Mouse (Mus musculus): Measurements from ENCODE around the gene Fam45a.

Gene Fam45a

DNA sequence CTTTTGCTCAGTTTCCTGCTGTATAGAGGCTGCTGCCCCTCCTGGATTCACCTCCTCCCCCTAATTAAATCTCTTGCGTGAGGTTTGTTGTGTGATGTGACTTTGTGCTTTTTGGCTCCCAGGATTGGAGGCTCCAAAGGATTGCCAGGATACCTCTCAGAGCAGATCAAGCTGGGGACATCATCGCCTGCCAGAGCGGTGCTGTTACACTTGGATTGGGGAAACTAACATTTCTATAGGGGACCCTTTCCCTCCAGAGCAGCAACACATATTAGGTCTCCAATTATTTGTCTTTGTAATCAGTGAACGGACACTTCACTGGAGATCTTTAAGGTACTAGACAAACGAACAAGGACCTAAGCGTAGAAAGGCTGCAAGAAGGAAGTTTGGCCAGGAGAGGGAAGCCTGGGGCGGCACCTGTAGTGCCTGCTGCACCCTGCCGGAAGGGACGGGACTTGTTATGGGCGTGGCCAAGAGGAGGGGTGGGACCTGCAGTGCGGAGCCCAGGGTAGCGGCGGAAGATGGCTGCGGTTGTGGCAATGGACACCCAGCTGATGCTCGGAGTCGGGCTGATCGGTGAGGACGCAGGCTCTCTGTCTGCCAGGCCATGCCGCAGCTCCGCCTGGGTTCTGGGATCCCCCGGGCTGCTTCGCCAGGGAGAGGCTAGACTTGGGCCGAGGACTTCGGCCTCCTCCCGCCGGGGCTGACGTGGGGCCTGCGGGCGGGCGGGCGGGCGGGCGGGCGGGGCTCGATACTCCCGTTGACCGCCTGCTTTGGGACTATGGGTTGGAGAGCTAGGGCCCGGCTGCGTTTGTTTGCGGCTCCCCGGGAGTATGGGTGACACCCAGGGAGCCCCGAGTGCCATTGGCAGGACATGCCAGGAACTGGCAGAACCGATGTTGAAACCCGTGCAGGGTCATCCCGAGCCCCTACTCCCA is at the start of gene Fam45a:
TSS of gene Fam45a (plus strand) at position 488 of the 938 bp plus-strand sequence.
- peak; percentile 92 for DNase-seq (ENCODE audit: extremely low spot score)

DNA sequence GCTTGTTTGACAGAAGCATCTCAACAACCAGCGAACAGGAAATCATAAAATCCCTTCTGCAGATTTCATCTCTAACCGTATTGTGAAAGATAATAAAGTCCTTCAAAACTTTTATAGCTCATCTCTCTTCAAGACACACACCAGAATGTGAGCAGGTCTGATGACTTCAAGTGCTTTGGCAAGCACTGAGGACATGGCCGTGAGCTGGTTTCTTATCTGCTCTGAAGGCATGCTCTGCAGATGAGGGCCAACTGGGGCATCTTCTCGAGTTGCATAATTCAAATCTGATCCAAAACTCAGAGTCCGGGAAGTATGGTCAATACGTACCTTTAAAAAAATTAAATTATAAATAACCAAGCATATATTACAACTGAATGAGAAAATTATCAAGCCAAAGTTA is 38.0 kb upstream of the Fam45a start:
- DNase-seq (ENCODE audit: extremely low spot score): no peak

DNA sequence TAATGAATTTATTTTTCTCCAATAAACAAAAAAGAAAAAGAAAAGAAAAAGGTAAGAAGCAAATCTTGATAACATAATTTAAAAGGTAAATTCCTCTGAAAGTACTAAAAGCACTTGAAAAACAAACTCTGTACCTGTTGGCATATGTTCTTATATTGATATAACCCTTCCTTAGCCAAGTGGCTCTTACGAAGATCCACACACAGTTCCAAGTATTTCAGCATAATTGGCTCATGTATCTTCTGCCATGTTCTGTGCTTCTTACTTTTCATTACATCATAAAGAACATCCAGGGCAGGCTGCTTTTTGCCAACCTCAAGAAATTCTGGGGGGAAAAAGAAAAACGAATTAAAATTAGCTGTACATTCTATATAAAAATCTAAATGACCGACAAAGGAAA is 29.4 kb upstream of the Fam45a start:
- no peak for DNase-seq (ENCODE audit: extremely low spot score)

DNA sequence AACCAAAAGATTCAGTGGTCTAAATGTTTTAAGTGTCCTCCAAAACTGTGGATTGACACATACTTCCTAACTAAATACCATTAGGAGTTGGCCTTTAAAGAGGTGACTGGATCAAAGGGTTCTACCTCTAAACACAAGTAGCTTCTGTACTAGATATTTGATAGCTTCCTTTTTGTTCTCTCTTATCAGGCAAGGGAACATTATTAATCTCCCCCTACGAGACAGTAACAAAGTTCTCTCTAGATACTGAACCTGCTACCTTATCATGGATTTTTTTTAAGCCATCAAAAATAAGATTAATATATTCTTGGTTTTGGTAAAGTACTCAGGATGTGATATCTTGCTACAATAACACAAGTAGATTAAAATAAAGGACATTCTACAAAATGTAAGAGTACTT is 26.7 kb upstream of the Fam45a start:
- DNase-seq (ENCODE audit: extremely low spot score): no peak

DNA sequence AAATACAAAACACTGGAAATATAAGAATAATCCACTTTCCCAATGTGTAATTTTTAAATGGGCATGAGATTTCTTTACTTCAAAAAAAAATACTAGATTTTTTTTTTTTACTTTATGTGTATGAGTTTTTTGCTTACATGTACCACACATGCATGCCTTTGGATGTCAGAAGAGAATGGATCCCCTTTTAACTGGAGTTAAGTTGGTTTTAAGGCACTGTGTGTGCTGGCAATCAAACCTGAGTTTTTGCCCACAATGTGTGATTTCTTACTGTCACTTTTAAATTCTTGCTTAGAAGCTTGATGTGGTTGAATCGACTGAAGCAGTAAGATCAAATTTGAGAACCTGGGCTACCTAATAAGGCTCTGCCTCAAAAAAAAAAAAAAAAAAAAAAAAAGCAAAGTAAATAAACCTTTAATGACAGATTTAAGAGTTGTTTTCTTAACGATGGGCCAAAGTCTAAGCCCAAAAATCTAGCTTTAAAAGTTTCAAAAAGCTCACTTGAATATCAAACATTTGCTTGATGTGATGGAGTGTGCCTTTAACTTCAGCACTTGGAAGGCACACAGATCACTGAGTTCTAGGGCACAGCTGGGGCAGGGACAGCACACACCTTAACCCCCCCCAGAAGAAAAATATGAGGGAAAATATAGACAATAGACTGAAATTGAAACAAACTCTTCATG is 23.8 kb upstream of the Fam45a start:
- no peak for DNase-seq (ENCODE audit: extremely low spot score)

DNA sequence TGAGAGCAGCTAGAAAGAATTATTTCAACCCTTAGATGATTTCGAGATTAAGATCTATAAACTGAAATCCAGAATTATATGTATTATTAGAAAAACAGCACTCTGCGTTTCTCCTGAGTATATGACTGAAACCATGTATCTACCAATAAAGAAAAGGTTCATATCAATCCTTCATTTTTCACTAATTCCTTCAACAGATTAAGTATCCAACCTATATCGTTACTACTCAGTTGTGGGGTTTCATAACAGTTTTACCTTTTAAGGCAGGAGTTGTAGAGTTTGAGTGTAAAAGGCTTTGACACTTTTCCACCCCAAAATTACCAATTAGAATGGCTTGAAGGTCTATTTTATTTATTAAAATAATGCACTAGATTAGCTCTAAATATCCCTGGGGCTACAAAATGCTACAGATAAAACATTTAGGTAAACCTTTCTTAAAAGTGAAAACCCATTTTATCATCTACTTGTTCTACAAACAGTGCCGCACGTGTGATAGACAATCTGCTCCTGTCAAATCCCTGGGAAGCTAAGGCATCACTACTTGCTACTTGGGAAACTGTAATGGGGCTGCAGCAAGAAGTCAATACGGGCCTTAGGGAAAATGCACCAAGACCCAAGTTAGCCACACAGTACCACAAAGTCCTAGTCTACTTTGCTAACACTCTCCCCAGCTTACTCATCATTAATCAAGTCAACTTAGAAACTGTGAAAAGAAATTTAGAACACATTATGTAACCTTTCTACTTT is 23.0 kb upstream of the Fam45a start:
- no peak for DNase-seq (ENCODE audit: extremely low spot score)

DNA sequence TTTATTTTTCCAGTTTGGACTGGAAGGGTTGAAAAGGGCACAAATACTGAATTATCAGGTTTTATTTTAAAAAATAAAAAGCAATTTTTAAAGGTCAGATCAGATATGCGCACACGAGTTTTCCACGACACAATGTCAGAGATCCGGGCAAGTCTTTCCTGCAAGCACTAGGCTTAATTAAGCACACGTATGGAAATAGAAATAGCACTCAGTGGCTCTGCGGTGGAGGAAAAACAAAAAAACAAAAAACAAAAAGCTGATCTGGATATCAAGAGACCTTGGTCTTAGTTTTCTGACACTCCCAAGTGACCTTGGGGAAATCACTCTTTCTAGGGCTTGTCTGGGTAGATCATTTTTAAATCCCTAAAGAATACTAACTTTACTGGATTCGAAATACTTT is 21.9 kb upstream of the Fam45a start:
- DNase-seq (ENCODE audit: extremely low spot score): no peak

DNA sequence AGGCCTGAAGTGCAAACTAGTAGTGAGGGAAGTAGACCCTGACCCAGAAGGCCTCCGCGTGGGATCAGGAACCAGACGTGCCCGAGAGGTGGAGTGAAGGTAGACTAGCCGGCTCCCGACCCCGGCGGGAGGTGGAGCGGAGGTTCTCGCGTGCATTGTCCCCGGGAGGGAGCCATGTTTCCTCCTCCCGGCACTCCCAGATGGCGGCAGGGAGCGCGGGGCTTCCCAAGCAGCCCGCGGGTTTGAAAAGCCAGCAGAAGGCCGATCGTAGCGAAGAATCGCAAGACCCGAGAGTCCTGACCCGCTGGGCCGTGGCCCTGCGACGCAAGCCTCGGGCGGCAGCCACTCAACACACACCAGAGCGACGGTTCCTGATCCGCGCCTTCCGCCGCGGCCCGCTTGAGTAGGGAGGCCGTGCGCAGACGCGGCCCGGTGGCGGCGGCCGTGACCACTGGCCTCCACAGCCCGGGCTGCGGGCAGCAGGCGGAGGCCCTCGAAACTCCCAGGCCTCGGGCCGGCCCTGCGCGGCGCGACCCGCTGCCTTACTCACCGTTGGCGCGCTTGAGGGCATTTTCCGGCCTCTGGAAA is 21.4 kb upstream of the Fam45a start:
- DNase-seq (ENCODE audit: extremely low spot score): peak; percentile 70

DNA sequence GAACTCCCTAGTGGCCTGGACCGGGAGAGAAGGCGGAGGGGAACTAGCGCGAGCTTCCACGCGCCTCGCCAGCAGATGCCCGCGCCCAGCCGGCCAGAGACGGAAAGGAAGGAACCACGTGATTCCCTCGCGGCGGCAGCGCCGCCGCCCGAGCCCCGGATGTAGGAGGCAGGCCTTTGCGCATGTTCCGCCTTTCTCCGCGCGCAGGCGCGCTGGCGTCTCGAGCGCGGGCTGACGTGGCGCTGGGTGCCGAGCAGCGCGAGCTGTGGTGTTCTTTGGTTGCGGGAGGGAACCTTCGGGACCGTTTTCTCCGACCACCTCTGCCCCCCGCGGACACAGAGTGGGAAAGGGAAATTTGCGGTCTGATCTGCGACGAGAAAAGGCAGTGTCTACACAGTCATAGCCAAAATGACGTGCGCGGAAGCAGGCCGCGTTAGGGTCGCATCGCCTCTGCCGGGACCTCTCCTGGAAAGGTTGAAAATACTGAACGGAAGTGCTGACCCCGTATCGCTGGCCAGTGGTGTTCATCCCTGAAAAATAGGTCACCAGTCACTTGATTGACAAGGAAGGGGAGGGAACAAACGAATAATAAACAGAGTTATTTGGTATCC is 20.7 kb upstream of the Fam45a start, which contains the start of gene Eif3a:
TSS of gene Eif3a (minus strand) at position 108 of the 611 bp plus-strand sequence.
- DNase-seq (ENCODE audit: extremely low spot score): peak; percentile 93

DNA sequence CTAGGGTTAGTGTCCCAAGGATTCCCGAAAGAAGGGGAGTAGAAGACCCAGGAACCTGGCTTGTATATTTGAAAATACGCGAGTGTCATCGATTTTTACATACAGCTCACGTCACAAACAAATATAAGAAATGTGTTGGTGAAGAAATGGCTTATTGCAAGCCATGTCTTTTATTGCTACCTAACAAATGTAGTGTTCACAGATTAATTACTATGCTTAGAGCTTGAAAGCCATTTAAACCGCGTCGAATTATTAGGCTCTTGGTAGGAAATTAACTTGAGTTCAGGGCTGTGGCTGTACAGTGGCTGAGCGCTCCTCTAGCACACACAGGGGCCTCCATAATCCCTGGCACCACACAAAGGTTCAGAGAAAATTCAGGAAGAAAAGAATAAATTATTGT is 20.2 kb upstream of the Fam45a start:
- no peak for DNase-seq (ENCODE audit: extremely low spot score)

DNA sequence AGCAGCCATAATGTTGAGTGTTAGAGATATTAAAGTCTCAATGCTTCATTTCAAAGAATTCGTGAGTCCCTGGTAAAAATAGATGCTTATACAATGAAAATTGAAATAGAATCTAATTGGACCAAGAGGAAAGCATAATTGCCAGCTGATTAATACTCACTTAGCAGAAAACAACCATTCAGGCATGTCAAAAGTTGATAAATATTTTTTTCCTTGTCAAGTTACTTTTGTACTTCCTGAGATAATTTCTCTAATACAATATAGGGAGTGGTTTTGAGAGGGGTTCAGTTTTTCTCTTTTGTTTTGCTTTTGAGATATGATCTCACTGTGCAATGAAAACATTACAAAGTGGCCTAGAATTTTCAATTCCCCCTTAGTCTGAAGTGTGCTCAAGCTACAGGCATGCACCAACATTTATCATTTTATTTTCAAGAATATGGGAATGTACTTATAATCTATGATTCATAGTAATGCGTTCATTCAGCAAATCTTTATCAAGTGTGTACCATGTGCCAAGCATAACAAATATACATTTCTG is 18.1 kb upstream of the Fam45a start:
- DNase-seq (ENCODE audit: extremely low spot score): no peak

DNA sequence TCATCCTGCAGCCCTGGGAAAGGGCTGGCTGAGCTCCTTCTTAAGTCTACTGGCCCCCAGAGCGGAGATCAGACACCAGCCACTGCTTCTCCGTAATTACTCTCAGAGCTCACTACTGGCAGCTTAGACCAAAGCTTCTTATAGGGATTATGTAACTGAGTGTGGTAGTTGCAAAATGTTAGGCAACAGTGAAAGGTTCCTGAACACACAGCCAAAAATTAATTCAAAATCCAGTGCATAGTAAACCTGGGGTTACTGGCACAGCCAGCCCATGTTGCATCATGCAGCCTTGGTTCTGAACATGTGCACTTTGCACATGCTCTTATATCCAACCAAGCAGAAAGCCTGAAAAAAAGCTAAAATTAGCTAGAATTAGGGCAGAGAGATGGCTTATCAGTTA is 16.1 kb upstream of the Fam45a start:
- no peak for DNase-seq (ENCODE audit: extremely low spot score)

DNA sequence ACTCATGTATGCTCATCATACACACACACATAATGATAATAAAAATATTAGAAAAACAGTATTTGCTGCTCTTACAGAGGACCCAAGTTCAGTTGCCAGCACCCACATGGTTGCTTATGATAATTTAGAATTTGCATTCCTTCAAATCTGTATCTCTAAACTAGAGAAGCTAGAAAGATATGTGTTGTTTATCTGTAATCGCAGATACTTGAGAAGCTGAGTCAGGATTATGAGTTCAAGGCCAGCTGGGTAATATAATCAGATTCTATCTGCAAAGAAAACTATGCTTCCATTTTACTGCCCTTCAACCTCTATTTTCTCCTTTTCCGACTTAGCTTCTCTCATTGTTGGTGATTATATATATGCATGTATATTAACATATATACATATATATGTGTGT is 14.0 kb upstream of the Fam45a start:
- DNase-seq (ENCODE audit: extremely low spot score): no peak

DNA sequence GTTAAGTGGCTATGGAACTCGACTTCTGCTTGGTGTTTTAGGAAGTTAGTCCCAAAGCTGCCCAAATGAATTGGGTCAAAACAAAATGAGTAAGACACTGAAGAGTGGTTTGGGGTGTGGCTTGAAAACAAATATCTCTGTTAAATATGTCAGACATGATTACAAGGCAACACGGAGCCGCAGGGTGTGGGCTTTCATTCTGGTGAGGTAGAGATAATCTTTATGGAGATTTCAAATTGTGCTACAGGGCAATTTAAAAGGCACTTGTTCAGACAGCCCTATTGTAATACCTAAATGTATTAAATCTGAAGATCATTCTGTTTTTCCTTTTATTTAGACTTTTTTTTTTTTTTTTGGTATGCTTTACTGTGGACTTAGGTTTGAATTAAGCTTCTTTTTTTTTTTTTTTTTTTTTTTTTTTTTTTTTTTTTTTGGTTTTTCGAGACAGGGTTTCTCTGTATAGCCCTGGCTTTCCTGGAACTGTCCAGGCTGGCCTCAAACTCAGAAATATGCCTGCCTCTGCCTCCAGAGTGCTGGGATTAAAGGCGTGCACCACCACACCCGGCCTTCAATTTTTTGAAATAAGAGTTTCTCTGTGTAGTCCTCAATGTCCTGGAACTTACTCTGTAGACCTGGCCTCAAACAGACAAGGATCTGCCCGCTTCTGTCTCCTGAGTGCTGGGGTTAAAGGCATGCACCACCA is 11.4 kb upstream of the Fam45a start:
- DNase-seq (ENCODE audit: extremely low spot score): no peak

DNA sequence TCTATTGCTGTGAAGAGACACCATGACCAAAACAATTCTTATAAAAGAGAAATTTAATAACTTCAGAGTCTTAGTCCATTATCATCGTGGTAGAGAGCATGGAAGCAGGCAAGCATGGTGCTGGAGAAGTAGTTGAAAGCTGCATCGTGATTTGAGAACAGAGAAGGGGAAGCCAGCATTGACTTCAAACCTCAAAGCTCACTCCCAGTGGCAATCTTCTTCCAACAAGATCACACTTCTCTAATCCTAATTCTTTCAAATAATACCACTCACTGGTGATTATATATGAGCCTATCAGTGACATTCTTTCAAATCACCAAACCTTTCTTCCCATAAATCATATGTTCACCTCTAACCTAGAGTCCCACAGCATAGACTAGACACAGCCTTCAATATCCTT is 6.5 kb upstream of the Fam45a start:
- no peak for DNase-seq (ENCODE audit: extremely low spot score)

DNA sequence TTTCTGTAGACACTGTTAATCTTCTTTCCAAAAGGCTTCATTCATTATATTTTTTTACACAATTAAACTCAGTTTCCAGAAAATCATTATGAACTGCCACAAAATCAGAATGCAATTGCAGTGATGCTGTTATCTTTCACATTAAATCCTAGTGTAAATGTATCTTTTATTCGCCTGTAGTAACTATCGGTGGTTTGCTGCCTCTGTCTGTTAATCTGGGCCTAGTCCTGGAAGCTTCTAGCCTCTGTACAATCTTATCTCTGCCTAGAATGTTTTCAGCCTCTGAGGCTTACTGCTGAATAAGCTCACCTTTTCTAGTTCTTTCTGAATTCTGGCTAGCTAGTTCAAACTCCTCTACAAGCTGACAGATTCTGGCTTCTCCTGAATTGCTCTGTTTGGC is 1.5 kb upstream of the Fam45a start:
- no peak for DNase-seq (ENCODE audit: extremely low spot score)

DNA sequence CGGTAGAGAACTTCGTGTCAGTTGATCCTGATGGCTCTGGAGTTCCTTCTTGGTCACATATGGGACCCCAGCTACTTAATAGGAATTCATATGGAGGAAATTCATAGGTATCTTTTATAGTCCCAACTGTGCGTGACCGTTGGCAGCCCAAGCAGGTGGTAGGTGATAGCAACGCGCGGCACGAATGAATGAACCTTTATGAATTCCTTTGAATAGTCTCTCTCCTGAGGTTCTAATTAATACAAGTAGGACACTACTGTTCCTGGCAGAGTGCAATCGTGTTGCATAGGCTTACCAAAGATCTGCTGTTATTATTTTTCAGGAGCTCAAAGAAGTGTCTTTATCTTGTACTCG is 628 bp downstream of the Fam45a start:
- DNase-seq (ENCODE audit: extremely low spot score): no peak

DNA sequence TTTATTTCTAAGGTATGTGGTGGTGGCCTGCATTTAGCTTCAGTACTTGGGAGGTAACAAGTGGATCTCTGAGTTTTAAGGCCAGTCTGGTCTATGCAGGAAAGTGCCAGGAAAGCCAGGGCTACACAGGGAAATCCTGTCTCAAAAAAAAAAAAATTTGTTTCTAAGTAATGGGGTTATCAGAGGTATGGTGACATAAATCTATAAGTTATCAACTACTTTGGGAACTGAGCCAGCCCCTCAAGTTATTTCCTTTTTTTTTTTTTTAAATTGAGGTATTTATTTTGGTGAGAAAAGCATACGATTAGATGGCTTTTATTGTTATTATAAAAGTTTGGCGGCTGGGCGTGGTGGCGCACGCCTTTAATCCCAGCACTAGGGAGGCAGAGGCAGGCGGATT is 1.7 kb downstream of the Fam45a start:
- DNase-seq (ENCODE audit: extremely low spot score): no peak

DNA sequence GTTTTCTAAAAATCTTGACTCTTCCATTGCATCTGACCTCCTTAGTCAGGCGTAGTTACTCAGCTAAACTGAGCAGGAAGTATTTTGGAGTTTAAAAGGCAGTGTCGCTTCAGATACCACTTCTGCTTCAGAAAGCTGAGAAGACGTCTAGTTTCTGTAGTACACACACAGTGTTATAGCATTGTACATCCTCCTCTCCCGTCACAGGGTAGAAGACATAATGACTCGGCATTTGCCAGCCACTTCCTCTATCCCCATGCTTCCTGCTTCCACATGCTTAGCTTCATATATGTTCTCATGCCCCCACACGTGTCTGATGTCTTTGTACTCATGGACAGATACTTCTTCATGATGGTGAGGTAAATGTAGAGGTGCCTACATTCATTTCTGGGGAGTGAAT is 7.3 kb downstream of the Fam45a start:
- no peak for DNase-seq (ENCODE audit: extremely low spot score)

DNA sequence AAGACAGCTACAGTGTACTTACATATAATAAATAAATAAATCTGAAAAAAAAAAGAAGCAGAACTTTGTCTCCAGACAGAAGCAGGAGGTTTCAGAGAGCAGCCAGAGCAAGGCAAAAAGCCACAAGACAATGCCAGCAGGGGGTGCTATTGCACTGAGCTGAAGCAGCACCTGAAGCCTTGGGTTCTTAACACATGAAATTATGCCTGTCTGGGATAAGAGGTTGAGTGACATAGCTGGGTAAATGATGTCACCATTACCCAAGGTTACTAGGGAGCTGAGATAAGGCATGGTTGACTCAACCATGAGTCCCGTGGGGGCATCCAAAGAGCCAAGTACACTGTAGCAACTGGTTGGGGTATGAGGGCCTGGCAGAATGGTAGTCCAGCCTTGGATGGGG is 26.4 kb downstream of the Fam45a start:
- DNase-seq (ENCODE audit: extremely low spot score): peak; percentile 62

DNA sequence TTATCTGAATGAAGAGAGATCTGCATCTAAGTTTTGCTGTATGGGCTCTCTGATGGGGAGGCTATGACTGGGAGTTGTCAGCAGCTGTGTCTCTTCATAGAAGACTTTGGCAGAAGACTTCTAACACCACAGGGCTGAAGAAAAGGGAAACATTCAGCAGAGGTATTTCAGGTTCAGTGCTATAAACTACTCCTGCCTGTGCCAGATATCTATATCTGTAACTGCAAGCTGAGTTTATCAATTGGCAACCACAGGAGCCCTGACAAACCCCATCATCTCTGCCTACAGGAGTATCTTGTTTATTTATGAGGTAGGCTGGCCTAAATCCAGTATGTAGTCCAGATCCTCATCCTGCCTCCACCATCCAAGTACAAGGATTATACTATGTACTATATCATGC is 31.9 kb downstream of the Fam45a start:
- no peak for DNase-seq (ENCODE audit: extremely low spot score)
